Comparison of ENCODE assay signal across 25 mouse cellular contexts in genomic region chr16:49796271-49796670, GRCm38 (mm10). TPM values are rescaled to one million over a fixed set of nuclear protein-coding genes. Genes with fewer than 3 reads are reported as not detected.
DNase-seq lines count a peak whose midpoint lies in the region; ATAC-seq and TF ChIP-seq lines count a peak whose summit lies in the region.
"Had no signal": no experiment of that assay in that cellular context is flagged by ENCODE, and none has a peak within 500 bp of the region (broad histone marks: within the 10 kb centered on the region; RNA-seq: fewer than 3 reads in every experiment).

No protein-coding gene starts in this region.

- H3K9ac ChIP-seq in hindbrain, embryonic 11.5 days (ENCODE audit: low read depth, low read length), result no peak overlapping the region
- no peak overlapping the region for H3K9ac ChIP-seq in liver, postnatal 0 days (replicated peaks)
- H3K9ac ChIP-seq: embryonic facial prominence, embryonic 15.5 days; forebrain, embryonic 13.5 days; heart, embryonic 12.5 days; kidney, embryonic 15.5 days had no signal

- no peaks in the 10 kb centered on the region for H3K9me3 ChIP-seq in hindbrain, embryonic 11.5 days (ENCODE audit: control insufficient read depth, low read length)
- no peaks in the 10 kb centered on the region for H3K9me3 ChIP-seq in hindbrain, embryonic 10.5 days
- H3K9me3 ChIP-seq in liver, postnatal 0 days (ENCODE audit: low read length), result no peaks in the 10 kb centered on the region
- H3K9me3 ChIP-seq: embryonic facial prominence, embryonic 10.5 days; embryonic facial prominence, embryonic 15.5 days; forebrain, embryonic 13.5 days; heart, embryonic 12.5 days; kidney, embryonic 15.5 days had no signal

- no peak for TF ChIP-seq CTCF in thymus, adult 2 months (IDR thresholded peaks at IDR 0.05; ENCODE audit: borderline replicate concordance, control insufficient read depth, extremely low read depth, insufficient read depth, low read length, poor library complexity)
- TF ChIP-seq CTCF in liver, postnatal 0 days (IDR thresholded peaks at IDR 0.05; ENCODE audit: low read depth), result no peak

- no peak overlapping the region for H3K27ac ChIP-seq in hindbrain, embryonic 11.5 days (ENCODE audit: low read depth, low read length)
- no peak overlapping the region for H3K27ac ChIP-seq in hindbrain, embryonic 10.5 days
- peak overlapping the region; percentile 33; the same call in 1 of the 2 replicates for H3K27ac ChIP-seq in thymus, adult 2 months (ENCODE audit: control insufficient read depth, insufficient read depth, low read length)
- peak overlapping the region; percentile 18; the same call in 1 of the 2 replicates for H3K27ac ChIP-seq in liver, postnatal 0 days (ENCODE audit: low read depth)
- H3K27ac ChIP-seq: embryonic facial prominence, embryonic 10.5 days; embryonic facial prominence, embryonic 15.5 days; forebrain, embryonic 13.5 days; kidney, embryonic 15.5 days had no signal

- no peak for TF ChIP-seq EP300 in liver, postnatal 0 days (IDR thresholded peaks at IDR 0.05; ENCODE audit: low read depth)

- H3K4me1 ChIP-seq in hindbrain, embryonic 11.5 days (replicated peaks; ENCODE audit: control insufficient read depth, insufficient read depth, low read length), result no peaks in the 10 kb centered on the region
- no peaks in the 10 kb centered on the region for H3K4me1 ChIP-seq in hindbrain, embryonic 10.5 days (replicated peaks)
- H3K4me1 ChIP-seq in thymus, adult 2 months (replicated peaks; ENCODE audit: control insufficient read depth, insufficient read depth, low read length), result peaks cover 43% of the 10 kb centered on the region
- peaks cover 72% of the 10 kb centered on the region for H3K4me1 ChIP-seq in liver, postnatal 0 days (ENCODE audit: insufficient read depth)
- H3K4me1 ChIP-seq: embryonic facial prominence, embryonic 15.5 days; forebrain, embryonic 13.5 days had no signal

- WGBS in hindbrain, embryonic 11.5 days, result 83% methylated on average over 2 of the region's 2 CpGs
- 81% methylated on average over 2 of the region's 2 CpGs for WGBS in hindbrain, embryonic 10.5 days
- WGBS in thymus, adult 2 months, result 85% methylated on average over 2 of the region's 2 CpGs
- 73% methylated on average over 2 of the region's 2 CpGs for WGBS in liver, postnatal 0 days (ENCODE audit: insufficient replicate concordance)

- H3K4me2 ChIP-seq in hindbrain, embryonic 11.5 days (replicated peaks; ENCODE audit: low read depth, low read length), result no peak overlapping the region
- no peak overlapping the region for H3K4me2 ChIP-seq in liver, postnatal 0 days (ENCODE audit: low read depth, low read length)
- H3K4me2 ChIP-seq: embryonic facial prominence, embryonic 15.5 days; forebrain, embryonic 13.5 days; heart, embryonic 12.5 days; kidney, embryonic 15.5 days had no signal

- DNase-seq in hindbrain, embryonic 11.5 days (ENCODE audit: low spot score), result no peak
- DNase-seq in hindbrain, embryonic 10.5 days (ENCODE audit: low spot score), result no peak
- no peak for DNase-seq in thymus, adult 2 months
- no peak for DNase-seq in thymus, postnatal 14 days
- DNase-seq in liver, postnatal 0 days, result no peak
- no peak for DNase-seq in spleen, postnatal 14 days (ENCODE audit: low spot score in 2 of 2)
- no peak for DNase-seq in heart, adult 8-10 months (ENCODE audit: low spot score)
- DNase-seq: cerebellum, adult 2 months; cerebellum, postnatal 14 days; gastrocnemius, postnatal 14 days; heart, adult 18-20 months; kidney, adult 18-20 months; kidney, postnatal 25 days; lung, adult 18-20 months; lung, postnatal 10 days; right cerebral cortex, adult 18-20 months; right cerebral cortex, postnatal 4 days had no signal

- 0 out of 2 replicates have a peak, but pooled peaks have one; percentile 25 for ATAC-seq in hindbrain, embryonic 11.5 days (ENCODE audit: low FRiP score)
- ATAC-seq in granulocyte monocyte progenitor cell, adult 5-6 weeks (replicated peaks; ENCODE audit: poor library complexity, severe bottlenecking), result 0 out of 2 replicates have a peak, but pooled peaks have one; percentile 8
- ATAC-seq in liver, postnatal 0 days, result no peak
- ATAC-seq: forebrain, embryonic 13.5 days; hindbrain, embryonic 16.5 days; midbrain, embryonic 16.5 days had no signal

- no peak overlapping the region for H3K4me3 ChIP-seq in hindbrain, embryonic 11.5 days (ENCODE audit: low read depth, low read length)
- H3K4me3 ChIP-seq in hindbrain, embryonic 10.5 days, result no peak overlapping the region
- H3K4me3 ChIP-seq in thymus, adult 2 months (ENCODE audit: control insufficient read depth, insufficient read depth, low read length), result no peak overlapping the region
- no peak overlapping the region for H3K4me3 ChIP-seq in liver, postnatal 0 days (ENCODE audit: low read depth, low read length)
- H3K4me3 ChIP-seq: embryonic facial prominence, embryonic 10.5 days; embryonic facial prominence, embryonic 15.5 days; forebrain, embryonic 13.5 days; heart, embryonic 12.5 days; kidney, embryonic 15.5 days had no signal

- TF ChIP-seq POLR2A in thymus, adult 2 months (IDR thresholded peaks at IDR 0.05; ENCODE audit: control insufficient read depth, extremely low read depth, insufficient read depth, low read length, poor library complexity), result no peak

- H3K27me3 ChIP-seq in hindbrain, embryonic 11.5 days (ENCODE audit: control insufficient read depth, insufficient read depth, low read length), result no peaks in the 10 kb centered on the region
- no peaks in the 10 kb centered on the region for H3K27me3 ChIP-seq in hindbrain, embryonic 10.5 days (ENCODE audit: insufficient read depth, poor library complexity, severe bottlenecking)
- no peaks in the 10 kb centered on the region for H3K27me3 ChIP-seq in thymus, adult 2 months (ENCODE audit: control insufficient read depth, insufficient read depth, low read length)
- no peaks in the 10 kb centered on the region for H3K27me3 ChIP-seq in liver, postnatal 0 days (ENCODE audit: insufficient read depth, low read length)
- H3K27me3 ChIP-seq: embryonic facial prominence, embryonic 15.5 days; forebrain, embryonic 13.5 days; heart, embryonic 12.5 days; kidney, embryonic 15.5 days had no signal

- H3K36me3 ChIP-seq in hindbrain, embryonic 11.5 days (ENCODE audit: control insufficient read depth, insufficient read depth, low read length), result no peaks in the 10 kb centered on the region
- no peaks in the 10 kb centered on the region for H3K36me3 ChIP-seq in hindbrain, embryonic 10.5 days
- no peaks in the 10 kb centered on the region for H3K36me3 ChIP-seq in thymus, adult 2 months (ENCODE audit: control insufficient read depth, insufficient read depth, low read length)
- no peaks in the 10 kb centered on the region for H3K36me3 ChIP-seq in liver, postnatal 0 days (replicated peaks; ENCODE audit: insufficient read depth, low read length)
- H3K36me3 ChIP-seq: embryonic facial prominence, embryonic 10.5 days; embryonic facial prominence, embryonic 15.5 days; heart, embryonic 12.5 days; kidney, embryonic 15.5 days had no signal

RNA-seq across cellular contexts. Expression of gene Cd47, which starts 4.1 kb away (rescaled TPM):
- polyA plus RNA-seq in hindbrain, embryonic 11.5 days (2014; fragmentation: Nextera tagmentation; extraction: Ambion mirVana), result 76.5 and 83.4 TPM in 2 replicates
- 43.3 and 44.1 TPM in 2 replicates for polyA plus RNA-seq in hindbrain, embryonic 10.5 days (2016; fragmentation: Nextera tagmentation; extraction: Ambion mirVana)
- 112 and 127 TPM in 2 replicates for polyA plus RNA-seq in thymus, adult 2 months (2012; rRNA removed)
- total RNA-seq in granulocyte monocyte progenitor cell, adult 5-6 weeks (2014; fragmentation: Nextera tagmentation), result 334 and 345 TPM in 2 replicates
- total RNA-seq in granulocyte monocyte progenitor cell, adult 5-6 weeks (2017), result 258 and 269 TPM in 2 replicates
- polyA plus RNA-seq in liver, postnatal 0 days (2015; fragmentation: Nextera tagmentation; extraction: Ambion mirVana), result 285 and 286 TPM in 2 replicates
- total RNA-seq in heart, adult 8-10 months (2022), result 10 to 100 TPM; 82.2 to 91.4 (median 87.5) TPM

Comparison
In these comparisons a context has a peak if more than half of its experiments do, and no peak if none do; other contexts are left out.
1. H3K27ac ChIP-seq: peak in thymus, adult 2 months (single experiment) and liver, postnatal 0 days (single experiment); none in hindbrain, embryonic 11.5 days (single experiment) and hindbrain, embryonic 10.5 days (single experiment).